Mouse (Mus musculus) thymus, adult 18-20 months (tissue): ENCODE results near the gene Mapk12.

Source experiments
- DNase-seq, 2 experiments: peaks; one replicate each; pipeline ENCODE4 v3.0.0; 2022; ENCODE audit warnings: mixed read lengths in 2 of 2

Mapk12 gene

DNA sequence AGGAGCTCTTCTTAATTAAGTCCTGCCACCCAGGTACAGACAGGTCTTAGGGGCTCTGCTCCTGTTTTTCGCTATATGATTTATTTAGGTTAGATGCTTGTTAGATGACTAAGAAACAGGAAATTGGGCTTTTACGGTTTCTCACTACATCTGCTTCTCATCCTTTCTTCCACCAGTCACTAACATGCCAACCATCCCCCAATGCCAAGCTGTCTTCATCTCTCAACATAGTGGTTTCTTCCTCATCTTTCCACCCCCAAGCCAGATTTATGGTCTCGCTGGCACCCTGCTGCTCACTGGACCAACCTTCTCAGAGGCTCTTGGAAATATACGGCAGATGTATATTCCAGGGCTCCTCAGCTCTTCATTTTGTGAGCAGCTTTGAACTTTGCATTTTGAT lies 49.8 kb downstream of the Mapk12 start:
- DNase-seq: no peak

DNA sequence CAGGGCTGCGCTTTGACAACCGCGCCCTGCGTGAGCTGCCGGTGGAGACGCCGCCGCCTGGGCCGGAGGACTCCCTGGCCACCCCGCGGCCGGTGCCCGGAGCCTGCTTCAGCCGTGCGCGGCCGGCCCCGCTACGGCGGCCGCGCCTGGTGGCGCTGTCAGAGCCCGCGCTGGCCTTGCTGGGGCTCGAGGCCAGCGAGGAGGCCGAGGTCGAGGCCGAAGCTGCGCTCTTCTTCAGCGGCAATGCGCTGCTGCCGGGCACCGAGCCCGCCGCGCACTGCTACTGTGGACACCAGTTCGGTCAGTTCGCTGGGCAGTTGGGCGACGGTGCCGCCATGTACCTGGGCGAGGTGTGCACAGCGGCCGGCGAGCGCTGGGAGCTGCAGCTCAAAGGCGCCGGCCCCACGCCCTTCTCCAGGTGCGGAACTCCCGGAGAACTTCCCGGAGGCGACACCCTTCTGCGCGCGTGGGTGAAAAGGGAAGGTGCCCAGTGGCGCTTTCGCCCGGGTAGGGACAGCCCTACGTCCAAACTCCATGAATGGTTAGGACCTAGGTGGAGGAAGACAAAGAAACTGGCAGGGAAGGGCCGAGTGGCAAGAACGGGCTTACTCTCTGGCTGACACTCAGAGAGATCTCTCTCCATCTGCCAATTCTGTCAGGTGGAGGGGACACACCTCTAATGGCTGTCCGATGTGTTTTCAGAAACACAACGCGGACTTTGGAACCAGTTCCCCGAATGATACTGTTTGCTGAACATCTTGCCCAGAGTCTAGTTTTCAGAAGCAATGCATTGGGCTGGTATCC lies 51.1 kb downstream of the Mapk12 start:
- no peak for DNase-seq

DNA sequence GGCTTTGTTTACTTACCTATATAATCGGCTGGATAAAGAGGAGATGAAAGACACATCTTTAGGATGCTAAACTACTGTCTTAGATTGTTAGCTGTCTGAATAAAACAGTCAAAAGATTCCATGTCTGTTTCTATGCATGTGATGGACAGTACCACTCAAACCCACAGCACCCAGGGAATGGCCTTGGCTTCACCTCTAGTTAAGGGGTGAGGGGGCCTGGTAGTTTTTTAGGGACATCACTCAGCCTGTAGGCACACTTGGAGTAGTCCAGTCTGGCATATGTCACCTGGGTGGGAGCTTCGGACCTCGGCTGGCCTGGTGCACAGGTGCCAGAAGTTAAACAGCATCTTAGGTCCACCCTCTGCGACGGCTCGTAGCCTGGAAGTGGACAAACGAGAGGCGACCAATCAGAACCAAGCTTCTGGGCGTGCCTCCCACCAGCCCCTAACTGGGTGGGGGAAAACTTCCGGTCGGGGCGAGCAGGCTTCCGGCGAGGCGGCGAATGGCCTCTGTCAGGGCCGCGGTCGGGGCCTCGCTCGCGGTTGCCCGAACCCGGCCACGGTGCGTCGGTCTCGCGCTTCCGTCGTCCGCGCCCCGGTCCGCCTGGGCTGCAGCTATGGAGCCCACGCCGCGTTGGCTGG lies 51.8 kb downstream of the Mapk12 start, which contains the start of gene Selenoo:
Selenoo (plus strand) TSS at position 478 of the 641 bp plus-strand sequence.
- peak; percentile 74 to 78 for DNase-seq

DNA sequence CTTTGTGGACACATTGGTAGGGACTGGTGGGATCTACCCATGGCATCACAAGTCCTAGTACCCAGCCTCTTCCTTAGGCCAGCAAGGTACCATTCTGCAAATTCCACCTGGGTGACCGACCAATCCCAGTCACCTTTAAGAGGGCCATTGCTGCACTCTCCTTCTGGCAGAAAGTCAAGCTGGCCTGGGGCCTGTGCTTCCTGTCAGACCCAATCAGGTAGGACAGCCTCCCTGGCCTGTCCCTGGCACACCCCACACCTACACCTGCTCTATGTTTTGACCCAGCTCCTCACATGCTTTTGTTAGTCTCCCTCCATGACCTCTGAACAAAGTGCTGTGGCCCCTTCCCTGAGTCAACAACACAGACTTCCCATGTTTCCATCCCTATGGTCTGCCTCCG lies 55.7 kb downstream of the Mapk12 start:
- DNase-seq: no peak

DNA sequence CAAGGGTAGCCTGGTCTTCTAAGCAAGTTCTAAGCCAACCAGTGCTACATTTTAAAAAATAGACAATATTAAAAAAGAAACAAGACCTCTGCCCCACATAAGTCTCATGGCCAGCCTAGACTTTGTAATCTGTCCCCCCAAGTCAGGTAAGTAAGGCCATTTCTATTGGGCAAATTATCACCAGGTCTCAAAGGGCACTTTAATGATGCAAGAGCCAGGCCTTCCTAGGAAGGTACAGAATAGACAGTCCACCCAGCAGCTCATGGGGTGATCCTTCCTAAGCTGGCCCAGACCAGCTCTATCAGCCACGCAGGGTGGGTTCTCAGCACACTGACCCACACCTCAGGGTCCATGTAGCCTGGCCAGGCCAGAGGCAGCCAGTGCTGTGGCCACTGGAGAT lies 56.6 kb downstream of the Mapk12 start:
- no peak for DNase-seq
